ENCODE assay signal across 21 mouse cellular contexts in the genomic region with DNA sequence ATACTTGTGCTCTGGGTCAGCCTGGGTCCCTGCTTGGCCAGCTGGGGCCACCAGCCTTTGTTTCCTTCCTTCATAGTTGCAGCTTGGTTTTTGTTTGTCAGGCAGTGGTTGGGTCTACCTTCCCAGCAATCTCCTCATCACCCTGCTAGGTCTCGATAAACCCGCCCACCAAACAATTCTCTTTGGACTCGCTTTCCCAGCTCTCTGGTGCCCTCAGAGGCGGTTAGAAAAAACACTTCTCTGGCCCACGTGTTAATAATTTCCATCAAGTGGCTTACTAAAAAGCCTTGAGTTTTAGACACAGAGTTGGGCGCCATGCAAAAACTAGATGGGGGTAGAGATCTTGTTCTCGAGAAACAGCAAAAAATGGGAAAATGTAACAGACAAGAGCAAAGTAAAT.
DNase-seq lines count a peak whose midpoint lies in the region; ATAC-seq and TF ChIP-seq lines count a peak whose summit lies in the region.
"Had no signal": no experiment of that assay in that cellular context is flagged by ENCODE, and none has a peak within 500 bp of the region (broad histone marks: within the 10 kb centered on the region; RNA-seq: fewer than 3 reads in every experiment).

No protein-coding gene starts in this region.

- 57% methylated on average over 7 of the region's 7 CpGs for WGBS in heart, postnatal 0 days
- WGBS in midbrain, postnatal 0 days = 64% methylated on average over 7 of the region's 7 CpGs
- 75% methylated on average over 7 of the region's 7 CpGs for WGBS in midbrain, embryonic 11.5 days
- 59% methylated on average over 7 of the region's 7 CpGs for WGBS in stomach, postnatal 0 days

- no peak for TF ChIP-seq EP300 in heart, postnatal 0 days (IDR thresholded peaks at IDR 0.05; ENCODE audit: low read depth)
- TF ChIP-seq EP300 in stomach, postnatal 0 days (optimal IDR thresholded peaks at IDR 0.05) = no peak

- TF ChIP-seq CTCF in heart, postnatal 0 days (IDR thresholded peaks at IDR 0.05; ENCODE audit: low read depth) = 0 out of 2 replicates have a peak, but pooled peaks have one; percentile 11
- peak; percentile 52 for TF ChIP-seq CTCF in midbrain, postnatal 0 days (IDR thresholded peaks at IDR 0.05)
- TF ChIP-seq CTCF in stomach, postnatal 0 days (IDR thresholded peaks at IDR 0.05; ENCODE audit: low read depth) = peak; percentile 38

- H3K4me3 ChIP-seq in heart, postnatal 0 days (ENCODE audit: low read depth, low read length) = no peak overlapping the region
- no peak overlapping the region for H3K4me3 ChIP-seq in midbrain, postnatal 0 days (ENCODE audit: low read depth, low read length)
- H3K4me3 ChIP-seq in midbrain, embryonic 11.5 days (ENCODE audit: low read depth, low read length) = no peak overlapping the region
- no peak overlapping the region for H3K4me3 ChIP-seq in stomach, postnatal 0 days (ENCODE audit: low read depth, low read length)
- H3K4me3 ChIP-seq: hindbrain, embryonic 12.5 days; midbrain, embryonic 10.5 days; neural tube, embryonic 13.5 days had no signal

- H3K27me3 ChIP-seq in heart, postnatal 0 days (ENCODE audit: control insufficient read depth, insufficient read depth, low read length) = no peaks in the 10 kb centered on the region
- H3K27me3 ChIP-seq in midbrain, postnatal 0 days (ENCODE audit: insufficient read depth, low read length) = no peaks in the 10 kb centered on the region
- no peaks in the 10 kb centered on the region for H3K27me3 ChIP-seq in midbrain, embryonic 11.5 days (ENCODE audit: control insufficient read depth, insufficient read depth, low read length)
- H3K27me3 ChIP-seq in stomach, postnatal 0 days (ENCODE audit: control insufficient read depth, insufficient read depth, low read length) = no peaks in the 10 kb centered on the region
- H3K27me3 ChIP-seq: hindbrain, embryonic 12.5 days; neural tube, embryonic 13.5 days had no signal

- H3K4me1 ChIP-seq in heart, postnatal 0 days (ENCODE audit: control insufficient read depth, insufficient read depth) = no peaks in the 10 kb centered on the region; the same call in 1 of the 2 replicates
- H3K4me1 ChIP-seq in midbrain, postnatal 0 days (ENCODE audit: insufficient read depth, low read length) = no peaks in the 10 kb centered on the region
- H3K4me1 ChIP-seq in midbrain, embryonic 11.5 days (ENCODE audit: control insufficient read depth, insufficient read depth, low read length) = no peaks in the 10 kb centered on the region; the same call in 1 of the 2 replicates
- no peaks in the 10 kb centered on the region for H3K4me1 ChIP-seq in stomach, postnatal 0 days (replicated peaks; ENCODE audit: control insufficient read depth, insufficient read depth)

- peak; percentile 49 for DNase-seq in embryo, embryonic 11 days
- no peak for DNase-seq in embryo, embryonic 10 days (ENCODE audit: low spot score)
- no peak for DNase-seq in heart, postnatal 0 days (ENCODE audit: low spot score)
- DNase-seq in heart, adult 11 months = no peak
- peak; percentile 63 for DNase-seq in midbrain, postnatal 0 days (ENCODE audit: low spot score)
- no peak for DNase-seq in midbrain, embryonic 11.5 days (ENCODE audit: low spot score, missing footprints)
- DNase-seq in stomach, postnatal 0 days (ENCODE audit: low spot score) = no peak
- no peak for DNase-seq in right cerebral cortex, postnatal 4 days
- DNase-seq: cerebellum, adult 9-10 months; gastrocnemius, postnatal 25 days; kidney, adult 8-10 months; kidney, postnatal 36 days; layer of hippocampus, adult 9-11 months; thymus, adult 2 months had no signal

- H3K36me3 ChIP-seq in heart, postnatal 0 days (replicated peaks; ENCODE audit: control insufficient read depth, insufficient read depth, low read length) = no peaks in the 10 kb centered on the region
- H3K36me3 ChIP-seq in midbrain, postnatal 0 days (ENCODE audit: insufficient read depth, low read length) = no peaks in the 10 kb centered on the region
- peaks cover 2% of the 10 kb centered on the region; the same call in 1 of the 2 replicates for H3K36me3 ChIP-seq in midbrain, embryonic 11.5 days (ENCODE audit: control insufficient read depth, insufficient read depth, low read length)
- H3K36me3 ChIP-seq in stomach, postnatal 0 days (ENCODE audit: control insufficient read depth, insufficient read depth, low read length) = no peaks in the 10 kb centered on the region

- ATAC-seq in heart, postnatal 0 days (ENCODE audit: insufficient read depth, low read depth) = no peak
- 0 out of 2 replicates have a peak, but pooled peaks have one; percentile 15 for ATAC-seq in midbrain, postnatal 0 days (ENCODE audit: low FRiP score)
- no peak for ATAC-seq in midbrain, embryonic 11.5 days (ENCODE audit: low FRiP score)
- no peak for ATAC-seq in stomach, postnatal 0 days (ENCODE audit: low FRiP score, low TSS enrichment)
- ATAC-seq: CD4-positive, CD25-positive, alpha-beta regulatory T cell, adult 4 months; forebrain, embryonic 14.5 days had no signal

- H3K27ac ChIP-seq in heart, postnatal 0 days (ENCODE audit: low read depth) = no peak overlapping the region
- no peak overlapping the region for H3K27ac ChIP-seq in midbrain, postnatal 0 days (ENCODE audit: low read depth, low read length)
- no peak overlapping the region for H3K27ac ChIP-seq in midbrain, embryonic 11.5 days (ENCODE audit: low read depth, low read length)
- no peak overlapping the region for H3K27ac ChIP-seq in stomach, postnatal 0 days (replicated peaks)
- H3K27ac ChIP-seq: hindbrain, embryonic 12.5 days; macrophage; midbrain, embryonic 10.5 days; neural tube, embryonic 13.5 days had no signal

- peak overlapping the region; percentile 17 for H3K4me2 ChIP-seq in heart, postnatal 0 days (ENCODE audit: low read depth, low read length)
- H3K4me2 ChIP-seq in midbrain, postnatal 0 days (ENCODE audit: low read depth, low read length, poor library complexity, severe bottlenecking) = no peak overlapping the region
- no peak overlapping the region for H3K4me2 ChIP-seq in midbrain, embryonic 11.5 days
- H3K4me2 ChIP-seq in stomach, postnatal 0 days (replicated peaks; ENCODE audit: low read depth) = no peak overlapping the region
- H3K4me2 ChIP-seq: hindbrain, embryonic 12.5 days; liver, embryonic 11.5 days; neural tube, embryonic 13.5 days had no signal

- no peaks in the 10 kb centered on the region for H3K9me3 ChIP-seq in heart, postnatal 0 days (replicated peaks; ENCODE audit: control insufficient read depth, low read length)
- no peaks in the 10 kb centered on the region for H3K9me3 ChIP-seq in midbrain, postnatal 0 days (ENCODE audit: low read length)
- H3K9me3 ChIP-seq in midbrain, embryonic 11.5 days (ENCODE audit: control insufficient read depth, low read length) = no peaks in the 10 kb centered on the region
- no peaks in the 10 kb centered on the region for H3K9me3 ChIP-seq in stomach, postnatal 0 days (ENCODE audit: control insufficient read depth, low read length)
- H3K9me3 ChIP-seq: hindbrain, embryonic 12.5 days; midbrain, embryonic 10.5 days; neural tube, embryonic 13.5 days had no signal

- H3K9ac ChIP-seq in heart, postnatal 0 days (replicated peaks; ENCODE audit: low read depth, low read length) = no peak overlapping the region
- no peak overlapping the region for H3K9ac ChIP-seq in midbrain, postnatal 0 days (replicated peaks; ENCODE audit: low read length, poor library complexity, severe bottlenecking)
- H3K9ac ChIP-seq in midbrain, embryonic 11.5 days (ENCODE audit: low read length) = no peak overlapping the region
- H3K9ac ChIP-seq in stomach, postnatal 0 days (ENCODE audit: low read length) = no peak overlapping the region
- H3K9ac ChIP-seq: hindbrain, embryonic 12.5 days; neural tube, embryonic 13.5 days had no signal

Comparison
In these comparisons a context has a peak if more than half of its experiments do, and no peak if none do; other contexts are left out.
1. DNase-seq: peak in embryo, embryonic 11 days (single experiment) and midbrain, postnatal 0 days (single experiment); none in embryo, embryonic 10 days (single experiment), heart, postnatal 0 days (single experiment), heart, adult 11 months (single experiment), midbrain, embryonic 11.5 days (single experiment), stomach, postnatal 0 days (single experiment) and right cerebral cortex, postnatal 4 days (single experiment).
2. Peak in every context shown above with its lines, with median percentiles within 50 percentile points of each other: CTCF ChIP-seq.